Comparison of ENCODE assay signal across 19 mouse cellular contexts in genomic region chr11:77402508-77402907, GRCm38 (mm10). TPM values are rescaled to one million over a fixed set of nuclear protein-coding genes. Genes with fewer than 3 reads are reported as not detected.
"Had no signal": no experiment of that assay in that cellular context is flagged by ENCODE, and none has a peak within 500 bp of the region (broad histone marks: within the 10 kb centered on the region; RNA-seq: fewer than 3 reads in every experiment).

No protein-coding gene starts in this region.

- H3K9ac ChIP-seq: kidney, embryonic 15.5 days; limb, embryonic 12.5 days; limb, embryonic 15.5 days; liver, embryonic 12.5 days; liver, embryonic 15.5 days; lung, embryonic 14.5 days; midbrain, embryonic 13.5 days had no signal

- H3K9me3 ChIP-seq: kidney, embryonic 15.5 days; limb, embryonic 12.5 days; limb, embryonic 15.5 days; liver, embryonic 12.5 days; liver, embryonic 15.5 days; megakaryocyte, embryonic 14.5 days; midbrain, embryonic 10.5 days; midbrain, embryonic 13.5 days had no signal

- H3K27ac ChIP-seq: kidney, embryonic 15.5 days; limb, embryonic 12.5 days; limb, embryonic 15.5 days; liver, embryonic 12.5 days; liver, embryonic 15.5 days; midbrain, embryonic 10.5 days; midbrain, embryonic 13.5 days had no signal

- H3K4me1 ChIP-seq: kidney, embryonic 15.5 days; limb, embryonic 12.5 days; limb, embryonic 15.5 days; midbrain, embryonic 10.5 days; midbrain, embryonic 13.5 days had no signal

- H3K4me2 ChIP-seq: kidney, embryonic 15.5 days; limb, embryonic 12.5 days; limb, embryonic 15.5 days; liver, embryonic 12.5 days; liver, embryonic 15.5 days; lung, embryonic 14.5 days; midbrain, embryonic 13.5 days had no signal

- H3K27me3 ChIP-seq: kidney, embryonic 15.5 days; limb, embryonic 12.5 days; limb, embryonic 15.5 days; liver, embryonic 12.5 days; liver, embryonic 15.5 days; megakaryocyte, embryonic 14.5 days; midbrain, embryonic 13.5 days had no signal

- ATAC-seq: liver, embryonic 12.5 days; midbrain, embryonic 13.5 days; midbrain, embryonic 16.5 days had no signal

- DNase-seq: kidney, adult 8-10 months; kidney, postnatal 10 days; kidney, postnatal 36 days; left cerebral cortex, postnatal 4 days; lung, embryonic 14.5 days; lung, postnatal 10 days; lung, postnatal 36 days; thymus, adult 2 months; thymus, postnatal 14 days; thymus, postnatal 4 days had no signal

- H3K4me3 ChIP-seq: kidney, embryonic 15.5 days; limb, embryonic 12.5 days; limb, embryonic 15.5 days; liver, embryonic 12.5 days; liver, embryonic 15.5 days; megakaryocyte, embryonic 14.5 days; midbrain, embryonic 10.5 days; midbrain, embryonic 13.5 days had no signal

- H3K36me3 ChIP-seq: liver, embryonic 12.5 days had no signal

RNA-seq across cellular contexts. Expression of gene Coro6, which starts 59.7 kb away (rescaled TPM):
- polyA plus RNA-seq: liver, embryonic 12.5 days; midbrain, embryonic 10.5 days; midbrain, embryonic 13.5 days had no signal
